8 mouse cellular contexts compared by ENCODE assay signal in the genomic region with DNA sequence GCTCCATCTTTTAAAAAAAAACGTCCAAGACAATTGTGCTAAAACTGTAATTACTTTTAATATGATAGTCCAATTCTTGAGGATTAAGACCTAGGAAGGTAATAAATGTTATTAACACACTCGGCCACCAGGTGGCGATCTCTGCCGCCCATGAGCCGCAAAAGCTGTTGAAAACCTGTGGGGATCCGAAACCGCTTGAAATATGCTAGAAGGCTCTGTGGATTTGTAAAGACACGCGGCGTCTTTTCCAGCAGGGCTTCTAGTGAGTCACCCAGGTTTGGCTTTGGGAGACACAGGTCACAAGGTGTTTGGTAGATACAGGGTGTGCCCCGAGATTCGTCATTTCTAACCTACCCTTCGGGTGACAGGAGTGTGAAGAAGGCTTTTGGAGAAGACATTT. TPM values are rescaled to one million over a fixed set of nuclear protein-coding genes. Genes with fewer than 3 reads are reported as not detected.
A peak's percentile ranks its signal among the peaks of the same experiment; 100 is the strongest.
DNase-seq lines count a peak whose midpoint lies in the region; ATAC-seq and TF ChIP-seq lines count a peak whose summit lies in the region.

No protein-coding gene starts in this region.

- ATAC-seq in midbrain, embryonic 11.5 days (ENCODE audit: low FRiP score), result no peak
- no peak for ATAC-seq in midbrain, embryonic 16.5 days
- 0 out of 2 replicates have a peak, but pooled peaks have one; percentile 39 for ATAC-seq in intestine, embryonic 15.5 days
- no peak for ATAC-seq in limb, embryonic 14.5 days (ENCODE audit: low FRiP score, low read depth)
- ATAC-seq in neutrophil, adult 5-6 weeks (ENCODE audit: extremely low read depth, insufficient number of reproducible peaks, low FRiP score, poor library complexity, severe bottlenecking), result peak; percentile 90

- no peaks in the 10 kb centered on the region for H3K36me3 ChIP-seq in midbrain, embryonic 11.5 days (ENCODE audit: control insufficient read depth, insufficient read depth, low read length)
- no peaks in the 10 kb centered on the region for H3K36me3 ChIP-seq in midbrain, embryonic 16.5 days (ENCODE audit: control insufficient read depth, insufficient read depth, low read length)
- no peaks in the 10 kb centered on the region for H3K36me3 ChIP-seq in intestine, embryonic 15.5 days
- H3K36me3 ChIP-seq in limb, embryonic 14.5 days (ENCODE audit: control insufficient read depth, insufficient read depth, low read length), result no peaks in the 10 kb centered on the region
- no peaks in the 10 kb centered on the region for H3K36me3 ChIP-seq in thymus, adult 2 months (ENCODE audit: control insufficient read depth, insufficient read depth, low read length)

- no peak for TF ChIP-seq POLR2A in bone marrow macrophage, adult 2 months (IDR thresholded peaks at IDR 0.05; ENCODE audit: borderline replicate concordance, low read depth, low read length)
- TF ChIP-seq POLR2A in embryonic fibroblast, embryonic 13.5 days (IDR thresholded peaks at IDR 0.05; ENCODE audit: low read depth, low read length), result no peak
- no peak for TF ChIP-seq POLR2A in limb, embryonic 14.5 days (IDR thresholded peaks at IDR 0.05; ENCODE audit: borderline replicate concordance, extremely low read depth, insufficient read depth, insufficient read length)
- no peak for TF ChIP-seq POLR2A in thymus, adult 2 months (IDR thresholded peaks at IDR 0.05; ENCODE audit: control insufficient read depth, extremely low read depth, insufficient read depth, low read length, poor library complexity)

- H3K27me3 ChIP-seq in midbrain, embryonic 11.5 days (ENCODE audit: control insufficient read depth, insufficient read depth, low read length), result no peaks in the 10 kb centered on the region
- no peaks in the 10 kb centered on the region for H3K27me3 ChIP-seq in midbrain, embryonic 16.5 days (ENCODE audit: control insufficient read depth, insufficient read depth, low read depth, low read length)
- no peaks in the 10 kb centered on the region for H3K27me3 ChIP-seq in intestine, embryonic 15.5 days (replicated peaks)
- no peaks in the 10 kb centered on the region for H3K27me3 ChIP-seq in limb, embryonic 14.5 days (ENCODE audit: control insufficient read depth, insufficient read depth, low read length)
- no peaks in the 10 kb centered on the region for H3K27me3 ChIP-seq in thymus, adult 2 months (ENCODE audit: control insufficient read depth, insufficient read depth, low read length)

- 28% methylated on average over 13 of the region's 13 CpGs for WGBS in midbrain, embryonic 11.5 days
- WGBS in midbrain, embryonic 16.5 days, result 27% methylated on average over 13 of the region's 13 CpGs
- 22% methylated on average over 13 of the region's 13 CpGs for WGBS in intestine, embryonic 15.5 days
- WGBS in limb, embryonic 14.5 days, result 26% methylated on average over 13 of the region's 13 CpGs
- WGBS in thymus, adult 2 months, result 16% methylated on average over 13 of the region's 13 CpGs

- no peak overlapping the region for H3K9ac ChIP-seq in midbrain, embryonic 11.5 days (ENCODE audit: low read length)
- no peak overlapping the region for H3K9ac ChIP-seq in midbrain, embryonic 16.5 days (ENCODE audit: low read depth, low read length)
- no peak overlapping the region for H3K9ac ChIP-seq in intestine, embryonic 15.5 days
- H3K9ac ChIP-seq in limb, embryonic 14.5 days (ENCODE audit: low read depth, low read length, severe bottlenecking), result no peak overlapping the region

- H3K4me1 ChIP-seq in midbrain, embryonic 11.5 days (ENCODE audit: control insufficient read depth, insufficient read depth, low read length), result no peaks in the 10 kb centered on the region
- H3K4me1 ChIP-seq in midbrain, embryonic 16.5 days (ENCODE audit: control insufficient read depth, insufficient read depth, low read length), result no peaks in the 10 kb centered on the region
- H3K4me1 ChIP-seq in bone marrow macrophage, adult 2 months (ENCODE audit: control insufficient read depth, insufficient read depth, low read length), result no peaks in the 10 kb centered on the region
- H3K4me1 ChIP-seq in embryonic fibroblast, embryonic 13.5 days (ENCODE audit: control insufficient read depth, insufficient read depth, low read length), result no peaks in the 10 kb centered on the region
- no peaks in the 10 kb centered on the region for H3K4me1 ChIP-seq in intestine, embryonic 15.5 days (replicated peaks)
- H3K4me1 ChIP-seq in limb, embryonic 14.5 days (ENCODE audit: control insufficient read depth, insufficient read depth, low read length), result no peaks in the 10 kb centered on the region
- peaks cover 6% of the 10 kb centered on the region for H3K4me1 ChIP-seq in thymus, adult 2 months (replicated peaks; ENCODE audit: control insufficient read depth, insufficient read depth, low read length)

- H3K27ac ChIP-seq in midbrain, embryonic 11.5 days (ENCODE audit: low read depth, low read length), result no peak overlapping the region
- H3K27ac ChIP-seq in midbrain, embryonic 16.5 days (ENCODE audit: low read length), result no peak overlapping the region
- H3K27ac ChIP-seq in bone marrow macrophage, adult 2 months (ENCODE audit: insufficient read depth, low read depth, low read length), result no peak overlapping the region
- no peak overlapping the region for H3K27ac ChIP-seq in embryonic fibroblast, embryonic 13.5 days (ENCODE audit: insufficient read depth, low read length)
- H3K27ac ChIP-seq in intestine, embryonic 15.5 days, result no peak overlapping the region
- H3K27ac ChIP-seq in limb, embryonic 14.5 days (replicated peaks; ENCODE audit: low read depth, low read length), result no peak overlapping the region
- H3K27ac ChIP-seq in thymus, adult 2 months (ENCODE audit: control insufficient read depth, insufficient read depth, low read length), result no peak overlapping the region

- DNase-seq in midbrain, embryonic 11.5 days (ENCODE audit: low spot score, missing footprints), result peak; percentile 97
- DNase-seq in limb, embryonic 14.5 days (ENCODE audit: low spot score), result peak; percentile 77
- DNase-seq in thymus, adult 2 months, result peak; percentile 81

- H3K4me2 ChIP-seq in midbrain, embryonic 11.5 days, result no peak overlapping the region
- H3K4me2 ChIP-seq in midbrain, embryonic 16.5 days (ENCODE audit: low read length), result no peak overlapping the region
- H3K4me2 ChIP-seq in intestine, embryonic 15.5 days (replicated peaks), result no peak overlapping the region
- H3K4me2 ChIP-seq in limb, embryonic 14.5 days (replicated peaks; ENCODE audit: low read depth, low read length, severe bottlenecking), result no peak overlapping the region

- H3K4me3 ChIP-seq in midbrain, embryonic 11.5 days (ENCODE audit: low read depth, low read length), result no peak overlapping the region
- H3K4me3 ChIP-seq in midbrain, embryonic 16.5 days (ENCODE audit: low read depth, low read length), result no peak overlapping the region
- no peak overlapping the region for H3K4me3 ChIP-seq in bone marrow macrophage, adult 2 months (ENCODE audit: insufficient read depth, low read length)
- no peak overlapping the region for H3K4me3 ChIP-seq in embryonic fibroblast, embryonic 13.5 days (ENCODE audit: insufficient read depth, low read length)
- H3K4me3 ChIP-seq in intestine, embryonic 15.5 days (replicated peaks), result no peak overlapping the region
- H3K4me3 ChIP-seq in limb, embryonic 14.5 days (replicated peaks; ENCODE audit: low read length), result no peak overlapping the region
- H3K4me3 ChIP-seq in thymus, adult 2 months (ENCODE audit: control insufficient read depth, insufficient read depth, low read length), result no peak overlapping the region

- peak; percentile 98 for TF ChIP-seq CTCF in bone marrow macrophage, adult 2 months (IDR thresholded peaks at IDR 0.05; ENCODE audit: low read depth, low read length)
- TF ChIP-seq CTCF in embryonic fibroblast, embryonic 13.5 days (IDR thresholded peaks at IDR 0.05; ENCODE audit: borderline replicate concordance, insufficient read depth, low read length), result peak; percentile 71; the same call in 1 of the 2 replicates
- TF ChIP-seq CTCF in thymus, adult 2 months (IDR thresholded peaks at IDR 0.05; ENCODE audit: borderline replicate concordance, control insufficient read depth, extremely low read depth, insufficient read depth, low read length, poor library complexity), result peak; percentile 79; the same call in 1 of the 2 replicates

- H3K9me3 ChIP-seq in midbrain, embryonic 11.5 days (ENCODE audit: control insufficient read depth, low read length), result no peaks in the 10 kb centered on the region
- no peaks in the 10 kb centered on the region for H3K9me3 ChIP-seq in midbrain, embryonic 16.5 days (replicated peaks; ENCODE audit: control insufficient read depth, low read length, poor library complexity, severe bottlenecking)
- no peaks in the 10 kb centered on the region for H3K9me3 ChIP-seq in intestine, embryonic 15.5 days
- no peaks in the 10 kb centered on the region for H3K9me3 ChIP-seq in limb, embryonic 14.5 days (ENCODE audit: control insufficient read depth, low read length)

RNA-seq across cellular contexts. Expression of gene Tex2, which starts 35.1 kb away (rescaled TPM):
- polyA plus RNA-seq in midbrain, embryonic 11.5 days (2014; fragmentation: Nextera tagmentation; extraction: Ambion mirVana), result 9.9 and 10.8 TPM in 2 replicates
- polyA plus RNA-seq in midbrain, embryonic 16.5 days (2015; fragmentation: Nextera tagmentation; extraction: Ambion mirVana), result 35.9 and 37.5 TPM in 2 replicates
- polyA plus RNA-seq in bone marrow macrophage, adult 2 months (2012; ENCODE audit: insufficient read depth, insufficient read length, missing spikeins), result 22.8 and 25.0 TPM in 2 replicates
- polyA plus RNA-seq in embryonic fibroblast, embryonic 13.5 days (2011; ENCODE audit: insufficient read length, low read depth, missing spikeins), result 13.3 and 14.0 TPM in 2 replicates
- polyA plus RNA-seq in intestine, embryonic 15.5 days (2015; fragmentation: Nextera tagmentation; extraction: Ambion mirVana), result 10.4 and 11.1 TPM in 2 replicates
- polyA plus RNA-seq in limb, embryonic 14.5 days (2012; rRNA removed), result 8.0 and 8.7 TPM in 2 replicates
- 10.1 and 10.8 TPM in 2 replicates for polyA plus RNA-seq in limb, embryonic 14.5 days (2014; fragmentation: Nextera tagmentation; extraction: Ambion mirVana)
- 13.5 and 15.9 TPM in 2 replicates for total RNA-seq in neutrophil, adult 5-6 weeks (2017)
- polyA plus RNA-seq in thymus, adult 2 months (2012; rRNA removed), result 13.2 and 13.7 TPM in 2 replicates

Comparison
In these comparisons a context has a peak if more than half of its experiments do, and no peak if none do; other contexts are left out.
1. ATAC-seq: peak in intestine, embryonic 15.5 days (single experiment) and neutrophil, adult 5-6 weeks (single experiment); none in midbrain, embryonic 11.5 days (single experiment), midbrain, embryonic 16.5 days (single experiment) and limb, embryonic 14.5 days (single experiment).
2. Peak in every context shown above with its lines, with median percentiles within 50 percentile points of each other: DNase-seq and CTCF ChIP-seq.